Mouse (Mus musculus): ENCODE data around the gene Rnf114.

Rnf114 gene

GRCm38 (mm10) chr2:167505127-167505526 lies 12.7 kb downstream of the Rnf114 start:
- DNase-seq = peak; percentile 50

GRCm38 (mm10) chr2:167506546-167507260 lies 14.3 kb downstream of the Rnf114 start:
- DNase-seq = no peak

- no peak for DNase-seq
These were observed 15.4 kb downstream of the Rnf114 start for GRCm38 (mm10) chr2:167507719-167508385.

- no peak for DNase-seq
These were observed 16.1 kb downstream of the Rnf114 start for GRCm38 (mm10) chr2:167508569-167508968.

GRCm38 (mm10) chr2:167510485-167510884 lies 18.0 kb downstream of the Rnf114 start:
- DNase-seq = peak; percentile 39

- no peak for DNase-seq
These were observed 19.9 kb downstream of the Rnf114 start for GRCm38 (mm10) chr2:167512365-167512764.

- DNase-seq = no peak
These were observed 20.5 kb downstream of the Rnf114 start for GRCm38 (mm10) chr2:167512970-167513369.

GRCm38 (mm10) chr2:167514641-167515040 lies 22.2 kb downstream of the Rnf114 start:
- DNase-seq = no peak

- no peak for DNase-seq
These were observed 23.2 kb downstream of the Rnf114 start for GRCm38 (mm10) chr2:167515688-167516087.

- peak; percentile 31 for DNase-seq
These were observed 27.3 kb downstream of the Rnf114 start for GRCm38 (mm10) chr2:167519606-167520252.

GRCm38 (mm10) chr2:167528278-167528677 lies 35.8 kb downstream of the Rnf114 start:
- peak; percentile 60 for DNase-seq

GRCm38 (mm10) chr2:167529935-167530513 lies 37.6 kb downstream of the Rnf114 start:
- DNase-seq = no peak

- no peak for DNase-seq
These were observed 38.1 kb downstream of the Rnf114 start for GRCm38 (mm10) chr2:167530536-167530935.

GRCm38 (mm10) chr2:167532131-167532530 lies 39.7 kb downstream of the Rnf114 start:
- peak; percentile 73 for DNase-seq

- no peak for DNase-seq
These were observed 41.4 kb downstream of the Rnf114 start for GRCm38 (mm10) chr2:167533880-167534279.

- DNase-seq = no peak
These were observed 44.0 kb downstream of the Rnf114 start for GRCm38 (mm10) chr2:167536320-167536945.

GRCm38 (mm10) chr2:167537476-167538297 lies 45.2 kb downstream of the Rnf114 start, which contains the start of gene Snai1:
Snai1 (plus strand) TSS chr2:167538195.
- peak; percentile 90 for DNase-seq

- DNase-seq = no peak
These were observed 46.3 kb downstream of the Rnf114 start for GRCm38 (mm10) chr2:167538671-167539306.

- DNase-seq = no peak
These were observed 47.4 kb downstream of the Rnf114 start for GRCm38 (mm10) chr2:167539536-167540476.

- no peak for DNase-seq
These were observed 48.1 kb downstream of the Rnf114 start for GRCm38 (mm10) chr2:167540477-167541110.
